Mouse (Mus musculus) heart, adult 11 months (tissue): Measurements from ENCODE around the gene Tm6sf1.
A peak's percentile ranks its signal among the peaks of the same experiment; 100 is the strongest.

Experiments used
- DNase-seq: peaks from one replicate; pipeline ENCODE4 v3.0.0; 2022

The Tm6sf1 gene

GRCm38 (mm10) chr7:81851706-81852105 is 7.1 kb upstream of the Tm6sf1 start:
- DNase-seq: peak; percentile 87

GRCm38 (mm10) chr7:81854568-81855307 is 4.1 kb upstream of the Tm6sf1 start:
- DNase-seq: peak; percentile 95

GRCm38 (mm10) chr7:81855694-81856093 is 3.1 kb upstream of the Tm6sf1 start, which contains the start of gene Gm10160:
TSS of gene Gm10160 (minus strand) at chr7:81855794.
- no peak for DNase-seq

- peak; percentile 94 for DNase-seq
Observed at GRCm38 (mm10) chr7:81856221-81856620, 2.6 kb upstream of the Tm6sf1 start.

GRCm38 (mm10) chr7:81858236-81858635 is 565 bp upstream of the Tm6sf1 start:
- DNase-seq: peak; percentile 88

- DNase-seq: peak; percentile 98
Observed at GRCm38 (mm10) chr7:81860071-81860470, 1.3 kb downstream of the Tm6sf1 start.

GRCm38 (mm10) chr7:81860996-81861395 is 2.2 kb downstream of the Tm6sf1 start:
- DNase-seq: peak; percentile 91

GRCm38 (mm10) chr7:81861461-81861860 is 2.7 kb downstream of the Tm6sf1 start:
- DNase-seq: peak; percentile 84

GRCm38 (mm10) chr7:81861921-81862320 is 3.1 kb downstream of the Tm6sf1 start:
- DNase-seq: peak; percentile 86

GRCm38 (mm10) chr7:81862587-81863583 is 4.1 kb downstream of the Tm6sf1 start:
- DNase-seq: peak; percentile 97

GRCm38 (mm10) chr7:81864552-81864951 is 5.8 kb downstream of the Tm6sf1 start:
- no peak for DNase-seq

- DNase-seq: peak; percentile 69
Observed at GRCm38 (mm10) chr7:81865937-81866336, 7.1 kb downstream of the Tm6sf1 start.

- DNase-seq: peak; percentile 86
Observed at GRCm38 (mm10) chr7:81867231-81867930, 8.6 kb downstream of the Tm6sf1 start.

- DNase-seq: peak; percentile 96
Observed at GRCm38 (mm10) chr7:81868158-81868557, 9.4 kb downstream of the Tm6sf1 start.

GRCm38 (mm10) chr7:81872493-81873013 is 13.8 kb downstream of the Tm6sf1 start:
- peak; percentile 54 for DNase-seq

GRCm38 (mm10) chr7:81873807-81874206 is 15.0 kb downstream of the Tm6sf1 start:
- DNase-seq: no peak

GRCm38 (mm10) chr7:81874636-81875035 is 15.8 kb downstream of the Tm6sf1 start:
- DNase-seq: peak; percentile 85

GRCm38 (mm10) chr7:81875372-81875771 is 16.6 kb downstream of the Tm6sf1 start:
- peak; percentile 54 for DNase-seq

GRCm38 (mm10) chr7:81880286-81880685 is 21.5 kb downstream of the Tm6sf1 start:
- no peak for DNase-seq

- no peak for DNase-seq
Observed at GRCm38 (mm10) chr7:81880797-81881196, 22.0 kb downstream of the Tm6sf1 start.

GRCm38 (mm10) chr7:81881600-81881999 is 22.8 kb downstream of the Tm6sf1 start:
- DNase-seq: peak; percentile 84

GRCm38 (mm10) chr7:81885128-81885527 is 26.3 kb downstream of the Tm6sf1 start:
- no peak for DNase-seq

- no peak for DNase-seq
Observed at GRCm38 (mm10) chr7:81899361-81899760, 40.6 kb downstream of the Tm6sf1 start.
